8 mouse cellular contexts compared by ENCODE assay signal in the genomic region with DNA sequence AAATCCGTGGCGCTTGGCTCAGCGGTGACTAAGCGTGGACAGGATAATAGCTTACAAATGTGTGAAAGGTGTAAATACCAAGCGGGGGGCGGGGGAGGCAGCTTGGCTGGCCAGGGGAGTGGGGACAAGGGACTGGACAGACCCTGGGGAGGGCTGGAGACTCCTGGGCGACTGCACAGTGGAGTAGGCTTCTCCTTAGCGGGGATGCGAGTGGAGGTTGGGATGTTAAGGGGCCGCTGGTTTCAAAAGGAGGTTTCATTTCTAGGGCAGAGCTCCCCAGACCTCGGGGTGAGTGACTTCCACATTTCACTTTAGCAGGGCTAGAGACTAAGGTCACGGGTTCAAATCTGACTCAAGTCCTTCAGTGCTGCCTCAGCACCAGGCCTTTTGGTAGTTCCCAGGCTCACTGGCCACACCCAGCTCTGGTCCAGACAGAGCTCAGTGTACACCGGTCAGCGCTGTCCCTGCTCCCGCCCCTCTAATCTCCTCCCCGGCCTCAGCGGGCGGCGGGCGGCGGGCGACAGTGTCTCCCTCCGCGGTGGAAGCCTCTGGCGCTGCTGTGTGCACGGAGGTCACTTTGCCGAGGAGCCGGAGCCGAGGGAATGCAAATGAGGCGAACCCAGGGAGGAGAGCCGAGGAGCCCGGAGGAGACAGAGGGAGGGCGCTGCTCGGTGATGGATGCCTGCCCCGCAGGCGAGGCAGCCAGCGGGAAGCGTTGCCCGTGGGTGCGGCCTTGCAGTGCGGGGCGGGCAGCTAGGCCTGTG. TPM values are rescaled to one million over a fixed set of nuclear protein-coding genes. Genes with fewer than 3 reads are reported as not detected.
DNase-seq lines count a peak whose midpoint lies in the region; ATAC-seq lines count a peak whose summit lies in the region.

No protein-coding gene starts in this region.

- peak overlapping the region; percentile 83 for H3K4me3 ChIP-seq in megakaryocyte, embryonic 14.5 days (replicated peaks)
- H3K4me3 ChIP-seq in brown adipose tissue, adult 24 weeks (ENCODE audit: insufficient read depth, low read depth, low read length), result peak overlapping the region; percentile 34
- H3K4me3 ChIP-seq in forebrain, embryonic 16.5 days (replicated peaks; ENCODE audit: low read length), result peak overlapping the region; percentile 31
- peak overlapping the region; percentile 44 for H3K4me3 ChIP-seq in stomach, embryonic 16.5 days (replicated peaks; ENCODE audit: low read length)

- H3K9ac ChIP-seq in forebrain, embryonic 16.5 days (replicated peaks; ENCODE audit: low read depth, low read length), result peak overlapping the region; percentile 12
- H3K9ac ChIP-seq in stomach, embryonic 16.5 days (ENCODE audit: low read length), result peak overlapping the region; percentile 73

- H3K4me2 ChIP-seq in forebrain, embryonic 16.5 days (ENCODE audit: low read length), result peak overlapping the region; percentile 56
- peak overlapping the region; percentile 64 for H3K4me2 ChIP-seq in stomach, embryonic 16.5 days (ENCODE audit: low read depth, low read length)

- no peaks in the 10 kb centered on the region for H3K36me3 ChIP-seq in megakaryocyte, embryonic 14.5 days (replicated peaks; ENCODE audit: low read length)
- H3K36me3 ChIP-seq in forebrain, embryonic 16.5 days (ENCODE audit: control insufficient read depth, insufficient read depth), result no peaks in the 10 kb centered on the region
- H3K36me3 ChIP-seq in stomach, embryonic 16.5 days (ENCODE audit: control insufficient read depth, insufficient read depth, low read length), result no peaks in the 10 kb centered on the region

- WGBS in forebrain, embryonic 16.5 days, result 4% methylated on average over 42 of the region's 42 CpGs
- 3% methylated on average over 42 of the region's 42 CpGs for WGBS in stomach, embryonic 16.5 days

- peak; percentile 49 for DNase-seq in kidney, adult 18-20 months
- peak; percentile 54 for DNase-seq in lung, postnatal 10 days
- no peak for DNase-seq in layer of hippocampus, adult 11-12 months (ENCODE audit: low spot score)

- peaks cover 4% of the 10 kb centered on the region; the same call in 1 of the 2 replicates for H3K9me3 ChIP-seq in megakaryocyte, embryonic 14.5 days
- H3K9me3 ChIP-seq in forebrain, embryonic 16.5 days (ENCODE audit: control insufficient read depth, low read length), result no peaks in the 10 kb centered on the region
- H3K9me3 ChIP-seq in stomach, embryonic 16.5 days (replicated peaks; ENCODE audit: control insufficient read depth, low read length), result no peaks in the 10 kb centered on the region

- no peak for ATAC-seq in megakaryocyte, adult 5-6 weeks (ENCODE audit: poor library complexity, severe bottlenecking)
- ATAC-seq in forebrain, embryonic 16.5 days, result peak; percentile 45
- ATAC-seq in stomach, embryonic 16.5 days (ENCODE audit: insufficient read depth, low FRiP score), result peak; percentile 81

- peaks cover 57% of the 10 kb centered on the region for H3K4me1 ChIP-seq in megakaryocyte, embryonic 14.5 days
- no peaks in the 10 kb centered on the region for H3K4me1 ChIP-seq in brown adipose tissue, adult 24 weeks (ENCODE audit: control insufficient read depth, insufficient read depth, insufficient read length, low read length)
- H3K4me1 ChIP-seq in forebrain, embryonic 16.5 days (replicated peaks; ENCODE audit: control insufficient read depth, insufficient read depth, low read length), result peaks cover 28% of the 10 kb centered on the region
- peaks cover 22% of the 10 kb centered on the region; the same call in 1 of the 2 replicates for H3K4me1 ChIP-seq in stomach, embryonic 16.5 days (ENCODE audit: control insufficient read depth, insufficient read depth, low read length)

- H3K27ac ChIP-seq in brown adipose tissue, adult 24 weeks (replicated peaks; ENCODE audit: low read depth, low read length), result no peak overlapping the region
- H3K27ac ChIP-seq in forebrain, embryonic 16.5 days (ENCODE audit: low read length), result no peak overlapping the region
- H3K27ac ChIP-seq in stomach, embryonic 16.5 days (ENCODE audit: low read length), result peak overlapping the region; percentile 88

- H3K27me3 ChIP-seq in megakaryocyte, embryonic 14.5 days (replicated peaks), result peaks cover 84% of the 10 kb centered on the region
- H3K27me3 ChIP-seq in forebrain, embryonic 16.5 days (replicated peaks; ENCODE audit: control insufficient read depth, insufficient read depth, low read length), result peaks cover 5% of the 10 kb centered on the region; the same call in 1 of the 2 replicates
- peaks cover 20% of the 10 kb centered on the region for H3K27me3 ChIP-seq in stomach, embryonic 16.5 days (ENCODE audit: control insufficient read depth, insufficient read depth, low read length)

RNA-seq across cellular contexts. Expression of gene Asic4, which starts 8.0 kb away (rescaled TPM):
- polyA plus RNA-seq in megakaryocyte, embryonic 14.5 days (2012; ENCODE audit: insufficient read depth, low replicate concordance), result 0.13 TPM in 1 of 2 replicates, not detected in the other
- total RNA-seq in megakaryocyte, adult 5-6 weeks (2015), result not detected in 2 replicates
- total RNA-seq in megakaryocyte, adult 5-6 weeks (2017), result not detected in 2 replicates
- not detected in 2 replicates for polyA plus RNA-seq in brown adipose tissue, adult 24 weeks (2012; ENCODE audit: insufficient read depth, insufficient read length, missing spikeins)
- 4.0 and 7.2 TPM in 2 replicates for polyA plus RNA-seq in forebrain, embryonic 16.5 days (2015; fragmentation: Nextera tagmentation; extraction: Ambion mirVana)
- polyA plus RNA-seq in stomach, embryonic 16.5 days (2015; fragmentation: Nextera tagmentation; extraction: Ambion mirVana), result 1.3 and 1.4 TPM in 2 replicates

RNA-seq across cellular contexts. Expression of gene Chpf, which starts 20.9 kb away (rescaled TPM):
- polyA plus RNA-seq in megakaryocyte, embryonic 14.5 days (2012; ENCODE audit: insufficient read depth, low replicate concordance), result 9.2 and 30.3 TPM in 2 replicates
- 0.50 and 0.69 TPM in 2 replicates for total RNA-seq in megakaryocyte, adult 5-6 weeks (2015)
- 0.37 and 0.41 TPM in 2 replicates for total RNA-seq in megakaryocyte, adult 5-6 weeks (2017)
- polyA plus RNA-seq in brown adipose tissue, adult 24 weeks (2012; ENCODE audit: insufficient read depth, insufficient read length, missing spikeins), result 3.5 and 5.8 TPM in 2 replicates
- 28.1 and 29.2 TPM in 2 replicates for polyA plus RNA-seq in forebrain, embryonic 16.5 days (2015; fragmentation: Nextera tagmentation; extraction: Ambion mirVana)
- polyA plus RNA-seq in stomach, embryonic 16.5 days (2015; fragmentation: Nextera tagmentation; extraction: Ambion mirVana), result 28.0 and 28.1 TPM in 2 replicates

RNA-seq across cellular contexts. Expression of gene Tmem198, which starts 21.1 kb away (rescaled TPM):
- polyA plus RNA-seq in megakaryocyte, embryonic 14.5 days (2012; ENCODE audit: insufficient read depth, low replicate concordance), result 1.7 TPM in 1 of 2 replicates, not detected in the other
- 0.11 TPM in 1 of 2 replicates, not detected in the other for total RNA-seq in megakaryocyte, adult 5-6 weeks (2015)
- total RNA-seq in megakaryocyte, adult 5-6 weeks (2017), result 0.15 TPM in 1 of 2 replicates, not detected in the other
- not detected in 2 replicates for polyA plus RNA-seq in brown adipose tissue, adult 24 weeks (2012; ENCODE audit: insufficient read depth, insufficient read length, missing spikeins)
- 59.8 and 60.5 TPM in 2 replicates for polyA plus RNA-seq in forebrain, embryonic 16.5 days (2015; fragmentation: Nextera tagmentation; extraction: Ambion mirVana)
- 1.6 and 2.1 TPM in 2 replicates for polyA plus RNA-seq in stomach, embryonic 16.5 days (2015; fragmentation: Nextera tagmentation; extraction: Ambion mirVana)

RNA-seq across cellular contexts. Expression of gene Gmppa, which starts 22.5 kb away (rescaled TPM):
- 234 and 693 TPM in 2 replicates for polyA plus RNA-seq in megakaryocyte, embryonic 14.5 days (2012; ENCODE audit: insufficient read depth, low replicate concordance)
- 71.8 and 79.4 TPM in 2 replicates for total RNA-seq in megakaryocyte, adult 5-6 weeks (2015)
- 56.5 and 58.9 TPM in 2 replicates for total RNA-seq in megakaryocyte, adult 5-6 weeks (2017)
- 31.6 and 47.1 TPM in 2 replicates for polyA plus RNA-seq in brown adipose tissue, adult 24 weeks (2012; ENCODE audit: insufficient read depth, insufficient read length, missing spikeins)
- polyA plus RNA-seq in forebrain, embryonic 16.5 days (2015; fragmentation: Nextera tagmentation; extraction: Ambion mirVana), result 86.4 and 93.1 TPM in 2 replicates
- polyA plus RNA-seq in stomach, embryonic 16.5 days (2015; fragmentation: Nextera tagmentation; extraction: Ambion mirVana), result 104 and 127 TPM in 2 replicates

RNA-seq across cellular contexts. Expression of gene Obsl1, which starts 48.0 kb away (rescaled TPM):
- 8.6 and 12.9 TPM in 2 replicates for polyA plus RNA-seq in megakaryocyte, embryonic 14.5 days (2012; ENCODE audit: insufficient read depth, low replicate concordance)
- total RNA-seq in megakaryocyte, adult 5-6 weeks (2015), result not detected in 2 replicates
- not detected in 2 replicates for total RNA-seq in megakaryocyte, adult 5-6 weeks (2017)
- 0.87 and 4.5 TPM in 2 replicates for polyA plus RNA-seq in brown adipose tissue, adult 24 weeks (2012; ENCODE audit: insufficient read depth, insufficient read length, missing spikeins)
- 19.6 and 21.6 TPM in 2 replicates for polyA plus RNA-seq in forebrain, embryonic 16.5 days (2015; fragmentation: Nextera tagmentation; extraction: Ambion mirVana)
- 34.1 and 44.4 TPM in 2 replicates for polyA plus RNA-seq in stomach, embryonic 16.5 days (2015; fragmentation: Nextera tagmentation; extraction: Ambion mirVana)

Comparison
In these comparisons a context has a peak if more than half of its experiments do, and no peak if none do; other contexts are left out.
1. H3K4me3 ChIP-seq: peak in every context shown above with its lines; median percentile 83 in megakaryocyte, embryonic 14.5 days; 44 in stomach, embryonic 16.5 days; 34 in brown adipose tissue, adult 24 weeks; 31 in forebrain, embryonic 16.5 days.
2. RNA of gene Tmem198, which starts 21.1 kb away (polyA plus RNA-seq): 59.8 to 60.5 TPM in forebrain, embryonic 16.5 days; 1.6 to 2.1 TPM in stomach, embryonic 16.5 days, 1.7 TPM in megakaryocyte, embryonic 14.5 days and not detected in brown adipose tissue, adult 24 weeks; every median in the first group is over 10 times any median in the second.